Mouse (Mus musculus) lung, adult 18-20 months (tissue): Measurements from ENCODE around the gene Zkscan7.
A peak's percentile ranks its signal among the peaks of the same experiment; 100 is the strongest.

Source experiments
- DNase-seq, 2 experiments: peaks; one replicate each; pipeline ENCODE4 v3.0.0; 2022; ENCODE audit warnings: mixed read lengths in 2 of 2

Zkscan7 gene

DNA sequence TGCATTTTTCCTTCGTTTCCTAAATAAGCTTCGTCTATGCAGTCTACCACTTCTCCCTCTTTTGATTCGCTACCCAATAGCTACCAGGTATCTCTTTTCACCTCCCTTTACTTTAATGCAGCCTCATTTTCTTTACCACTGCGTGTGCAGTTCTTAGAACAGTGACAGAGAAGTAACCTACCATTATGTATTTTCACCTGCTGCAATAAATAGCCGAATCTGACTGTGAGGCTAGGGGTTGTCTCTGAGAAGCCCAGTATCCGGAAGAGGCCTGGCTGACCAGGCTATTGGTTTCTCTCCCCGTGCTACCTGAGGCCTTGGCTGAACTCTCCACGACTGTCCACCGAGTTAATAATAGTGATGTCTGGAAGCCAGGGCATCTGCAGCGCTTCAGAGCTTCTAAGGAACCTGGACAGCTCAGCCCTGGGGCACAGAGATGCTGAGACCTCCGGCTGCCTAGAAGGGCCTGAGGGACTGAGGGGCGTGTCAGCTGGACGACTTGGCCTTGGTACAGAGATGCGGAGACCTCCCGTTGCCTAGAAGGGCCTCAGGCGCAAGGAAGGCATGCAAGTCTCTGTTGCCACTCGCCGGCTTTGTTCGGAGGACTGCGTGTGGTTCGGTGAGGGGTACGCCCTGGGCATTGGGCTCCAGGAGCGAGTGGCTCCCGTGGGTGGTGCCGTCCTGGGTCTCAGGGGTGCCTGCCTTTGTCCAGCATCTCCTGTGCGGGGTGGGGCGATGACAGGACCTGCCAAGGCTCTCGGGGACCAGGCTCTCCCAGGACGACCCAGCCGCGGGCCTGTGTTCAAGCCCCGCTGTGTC is 17.4 kb downstream of the Zkscan7 start:
- DNase-seq, result peak; percentile 35 to 49

DNA sequence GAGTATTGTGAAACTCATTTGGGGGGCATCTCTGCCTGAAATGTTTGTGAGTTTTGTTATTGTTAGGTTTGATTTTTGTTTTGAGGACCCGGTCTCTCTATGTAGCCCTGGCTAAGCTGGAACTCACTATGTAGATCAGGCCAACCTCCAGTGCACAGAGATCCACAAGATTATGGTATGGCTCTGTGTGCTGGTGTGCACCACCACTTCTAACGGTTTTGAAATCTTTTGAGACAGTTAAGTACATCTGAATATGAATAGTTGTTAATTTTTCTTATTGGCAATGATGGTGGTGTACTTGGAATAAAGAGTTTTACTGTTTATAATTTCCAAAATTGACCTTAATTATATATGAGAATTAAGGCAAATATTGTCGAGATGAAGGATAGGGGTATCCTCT is 37.0 kb downstream of the Zkscan7 start:
- no peak for DNase-seq

DNA sequence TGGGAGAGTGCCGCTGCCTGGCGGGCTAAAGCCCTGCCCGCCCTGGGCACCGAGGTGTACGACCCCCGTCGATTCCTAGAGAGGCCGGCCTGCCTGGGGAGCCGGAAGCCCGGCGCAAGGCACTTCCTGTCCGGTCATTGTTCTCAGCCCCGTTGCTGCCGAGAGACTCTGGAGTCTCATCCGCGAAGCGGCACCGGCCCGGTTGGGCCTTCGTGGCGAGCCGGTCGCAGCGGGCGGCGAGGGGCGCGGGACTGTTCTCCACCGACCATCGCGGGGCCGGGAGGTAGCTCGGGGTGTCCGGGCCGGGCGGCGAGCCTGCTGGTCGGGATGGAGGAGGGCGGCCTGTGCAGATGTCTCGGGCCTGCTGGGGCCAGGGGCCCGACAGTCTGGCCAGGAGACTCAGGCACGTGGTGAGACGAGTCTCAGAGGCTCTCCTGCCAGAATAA is 37.5 kb downstream of the Zkscan7 start, which contains the start of gene Zfp105:
Gene Zfp105, plus strand, starts transcription at position 137 of the 446 bp plus-strand sequence.
- peak; percentile 52 to 65 for DNase-seq

DNA sequence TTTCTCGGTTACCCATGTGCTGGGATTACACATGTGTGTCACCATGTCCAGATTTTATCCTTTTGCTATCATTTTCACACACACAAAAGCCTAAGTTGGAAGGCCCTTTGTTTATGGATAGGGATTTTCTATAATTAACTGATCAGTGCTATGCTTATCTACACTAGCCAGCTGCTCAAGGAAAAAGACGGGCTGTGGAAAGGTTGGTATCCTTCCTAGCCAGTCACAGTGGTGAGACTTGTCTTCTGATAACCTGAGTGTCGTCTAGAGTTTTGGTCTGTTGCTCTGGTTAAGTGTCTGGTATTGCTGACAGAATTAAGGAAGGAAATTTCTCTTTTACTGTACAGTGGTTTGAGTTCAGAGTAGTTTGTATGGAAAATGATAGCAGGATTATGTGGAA is 43.4 kb downstream of the Zkscan7 start:
- no peak for DNase-seq
